Mouse (Mus musculus) small intestine, adult 2 months (tissue): ENCODE measurements around the gene 3110021N24Rik.
"Not testable (repeated sequence)": the region's sequence is repeated elsewhere in the genome, so short reads cannot be mapped to it uniquely, and the experiment has no call there.

ENCODE experiments used
- CTCF ChIP-seq: fragments of 200-500 bp; IDR thresholded peaks from 2 replicates; pipeline ENCODE4 v1.5.1; 2012; ENCODE audit warnings: low read depth, mild to moderate bottlenecking, control low read depth, inconsistent platforms, low read length, moderate library complexity, mixed read lengths; ENCODE audit not compliant: insufficient replicate concordance, insufficient read length; ENCODE audit errors: extremely low read depth
- POLR2A ChIP-seq: fragments of 200-500 bp; IDR thresholded peaks from 2 replicates; pipeline ENCODE4 v1.6.1; 2012; ENCODE audit warnings: low read depth, mild to moderate bottlenecking, control low read depth, inconsistent platforms, low read length, moderate library complexity

DNA sequence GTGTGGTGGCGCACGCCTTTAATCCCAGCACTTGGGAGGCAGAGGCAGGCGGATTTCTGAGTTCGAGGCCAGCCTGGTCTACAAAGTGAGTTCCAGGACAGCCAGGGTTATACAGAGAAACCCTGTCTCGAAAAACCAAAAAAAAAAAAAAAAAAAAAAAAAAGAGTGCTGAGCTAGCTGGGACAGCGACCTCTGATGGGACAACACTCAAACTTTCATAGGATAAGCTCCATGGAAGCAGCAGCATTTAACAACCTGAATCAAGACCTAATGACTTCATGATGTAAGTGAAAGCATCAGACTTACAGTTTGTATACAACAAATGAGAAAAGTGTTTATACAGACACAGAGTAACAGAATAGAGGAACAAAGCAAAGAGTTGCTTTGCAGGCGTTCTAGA lies 32.4 kb upstream of the 3110021N24Rik start:
- not testable (repeated sequence) for TF ChIP-seq CTCF, POLR2A
